Mouse (Mus musculus) lung, postnatal 0 days (tissue): ENCODE results near the gene Mcl1. TPM values are rescaled to one million over a fixed set of nuclear protein-coding genes. Genes with fewer than 3 reads are reported as not detected.

ENCODE experiments used
- ATAC-seq: fragments of 200-750 bp; cut with Nextera tagmentation; 2 replicates; pipeline ENCODE4 v1.8.0; 2017; ENCODE audit warnings: moderate library complexity
- DNase-seq: peaks from one replicate; pipeline ENCODE4 v3.0.0-alpha.2; 2016; ENCODE audit warnings: low spot score
- H3K27ac ChIP-seq: fragments of 300-500 bp; sonication (generic); 2 replicates; pipeline ENCODE4 v1.5.1; 2014; ENCODE audit warnings: antibody characterized with exemption, mild to moderate bottlenecking, low read length, mixed read lengths
- H3K27me3 ChIP-seq: fragments of 300-500 bp; sonication (generic); replicated peaks from 2 replicates; pipeline ENCODE4 v1.6.1; 2014; ENCODE audit warnings: low read length, mixed read lengths; ENCODE audit not compliant: insufficient read depth
- H3K36me3 ChIP-seq: fragments of 300-500 bp; sonication (generic); 2 replicates; pipeline ENCODE4 v1.6.1; 2014; ENCODE audit warnings: low read length, mixed read lengths; ENCODE audit not compliant: insufficient read depth
- H3K4me1 ChIP-seq: fragments of 300-500 bp; sonication (generic); 2 replicates; pipeline ENCODE4 v1.6.1; 2014; ENCODE audit warnings: antibody characterized with exemption, low read depth, low read length, mixed read lengths; ENCODE audit not compliant: insufficient read depth
- H3K4me2 ChIP-seq: fragments of 300-500 bp; sonication (generic); replicated peaks from 2 replicates; pipeline ENCODE4 v1.6.1; 2014; ENCODE audit warnings: low read depth, mild to moderate bottlenecking, low read length, moderate library complexity, mixed read lengths
- H3K4me3 ChIP-seq: fragments of 300-500 bp; sonication (generic); 2 replicates; pipeline ENCODE4 v1.5.1; 2014; ENCODE audit warnings: low read depth, low read length
- H3K9ac ChIP-seq: fragments of 300-500 bp; sonication (generic); replicated peaks from 2 replicates; pipeline ENCODE4 v1.6.1; 2014; ENCODE audit warnings: low read depth, mild to moderate bottlenecking
- H3K9me3 ChIP-seq: fragments of 300-500 bp; sonication (generic); 2 replicates; pipeline ENCODE4 v1.6.1; 2016; ENCODE audit warnings: low read length, mixed read lengths
- CTCF ChIP-seq: IDR thresholded peaks from 2 replicates; pipeline ENCODE4 v1.5.1; 2016; ENCODE audit warnings: antibody characterized with exemption, mild to moderate bottlenecking
- EP300 ChIP-seq: IDR thresholded peaks from 2 replicates; pipeline ENCODE4 v1.6.1; 2016; ENCODE audit warnings: antibody characterized with exemption, mild to moderate bottlenecking, control low read depth
- WGBS: fragments of 180-500 bp; shearing (Covaris S2); extraction: QIAGEN DNeasy Blood & Tissue Kit; methylation state at CpG from one replicate; pipeline ENCODE4 v1.1.7; 2014; 5-methylcytosine and 5-hydroxymethylcytosine counted together
- polyA plus RNA-seq: library from polyadenylated mRNA; unstranded; fragments of >200 nt; fragmentation: Nextera tagmentation; extraction: Ambion mirVana; gene quantifications from 2 replicates; pipeline ENCODE4 v1.2.1, GENCODE M21; 2015

Mcl1 gene
- polyA plus RNA-seq, 1 experiment from 2014 or later, result 101 TPM

GRCm38 (mm10) chr3:95655437-95655836 is 3.2 kb upstream of the Mcl1 start:
- ATAC-seq (no peak), DNase-seq (no peak)
- peaks cover under 1% of the 10 kb centered on the region; the same call in 1 of the 2 replicates for H3K36me3 ChIP-seq
- H3K27me3 ChIP-seq, result no peaks in the 10 kb centered on the region
- TF ChIP-seq CTCF (no peak), EP300 (no peak)
- H3K4me3 ChIP-seq, result no peak overlapping the region
- WGBS, result 86% methylated on average over 5 of the region's 5 CpGs
- H3K4me1 ChIP-seq, result peaks cover 17% of the 10 kb centered on the region
- no peak overlapping the region for H3K9ac ChIP-seq
- no peak overlapping the region for H3K4me2 ChIP-seq
- H3K9me3 ChIP-seq, result no peaks in the 10 kb centered on the region
- no peak overlapping the region for H3K27ac ChIP-seq

GRCm38 (mm10) chr3:95657108-95657507 is 1.5 kb upstream of the Mcl1 start:
- no peak overlapping the region for H3K4me2 ChIP-seq
- WGBS, result 86% methylated on average over 3 of the region's 3 CpGs
- H3K9ac ChIP-seq, result no peak overlapping the region
- peaks cover 12% of the 10 kb centered on the region; the same call in 1 of the 2 replicates for H3K4me1 ChIP-seq
- TF ChIP-seq EP300, result no peak
- TF ChIP-seq CTCF, result no peak
- no peaks in the 10 kb centered on the region for H3K9me3 ChIP-seq
- DNase-seq (no peak), ATAC-seq (no peak)
- no peak overlapping the region for H3K4me3 ChIP-seq
- H3K27ac ChIP-seq, result no peak overlapping the region
- H3K36me3 ChIP-seq, result peaks cover 14% of the 10 kb centered on the region; the same call in 1 of the 2 replicates
- no peaks in the 10 kb centered on the region for H3K27me3 ChIP-seq

GRCm38 (mm10) chr3:95657711-95658110 is 877 bp upstream of the Mcl1 start:
- H3K4me3 ChIP-seq, result no peak overlapping the region
- TF ChIP-seq EP300 (no peak), CTCF (no peak)
- H3K27me3 ChIP-seq, result no peaks in the 10 kb centered on the region
- 92% methylated on average over 3 of the region's 3 CpGs for WGBS
- H3K4me1 ChIP-seq, result peaks cover 14% of the 10 kb centered on the region
- H3K27ac ChIP-seq, result peak overlapping the region; percentile 100
- H3K4me2 ChIP-seq, result peak overlapping the region; percentile 71
- no peak for DNase-seq
- H3K9ac ChIP-seq, result peak overlapping the region; percentile 100
- no peak for ATAC-seq
- no peaks in the 10 kb centered on the region for H3K9me3 ChIP-seq
- peaks cover 16% of the 10 kb centered on the region; the same call in 1 of the 2 replicates for H3K36me3 ChIP-seq

- H3K27ac ChIP-seq, result peak overlapping the region; percentile 100
- ATAC-seq (peak; percentile 59), DNase-seq (peak; percentile 95)
- whole genome bisulfite sequencing, result 0% methylated on average over 46 of the region's 113 CpGs
- peak; percentile 62 for TF ChIP-seq EP300
- TF ChIP-seq CTCF, result no peak
- peaks cover 24% of the 10 kb centered on the region for H3K4me1 ChIP-seq
- H3K9ac ChIP-seq, result peak overlapping the region; percentile 100
- H3K9me3 ChIP-seq, result no peaks in the 10 kb centered on the region
- H3K4me3 ChIP-seq, result peak overlapping the region; percentile 99
- H3K36me3 ChIP-seq, result peaks cover 26% of the 10 kb centered on the region; the same call in 1 of the 2 replicates
- no peaks in the 10 kb centered on the region for H3K27me3 ChIP-seq
- H3K4me2 ChIP-seq, result peak overlapping the region; percentile 71
These were observed 502 bp downstream of the Mcl1 start for GRCm38 (mm10) chr3:95658868-95659712.

GRCm38 (mm10) chr3:95659948-95660347 is 1.4 kb downstream of the Mcl1 start:
- Histone ChIP-seq H3K9me3 (no peaks in the 10 kb centered on the region), H3K36me3 (peaks cover 26% of the 10 kb centered on the region; the same call in 1 of the 2 replicates), H3K27ac (peak overlapping the region; percentile 100), H3K27me3 (no peaks in the 10 kb centered on the region), H3K9ac (peak overlapping the region; percentile 100), H3K4me3 (peak overlapping the region; percentile 99), H3K4me1 (peaks cover 30% of the 10 kb centered on the region), H3K4me2 (peak overlapping the region; percentile 71)
- DNase-seq (no peak), ATAC-seq (no peak)
- WGBS, result under 1% methylated on average over 8 of the region's 8 CpGs
- TF ChIP-seq EP300 (no peak), CTCF (no peak)

- DNase-seq, result peak; percentile 50
- H3K27ac ChIP-seq, result peak overlapping the region; percentile 100
These were observed 2.3 kb downstream of the Mcl1 start for GRCm38 (mm10) chr3:95660788-95661478.

More at GRCm38 (mm10) chr3:95660788-95661478, 2.3 kb downstream of the Mcl1 start:
- ATAC-seq, result no peak
- peak overlapping the region; percentile 99 for H3K4me3 ChIP-seq
- H3K9ac ChIP-seq, result peak overlapping the region; percentile 100
- H3K27me3 ChIP-seq, result no peaks in the 10 kb centered on the region
- H3K4me1 ChIP-seq, result peaks cover 35% of the 10 kb centered on the region
- peaks cover 26% of the 10 kb centered on the region; the same call in 1 of the 2 replicates for H3K36me3 ChIP-seq
- no peak for TF ChIP-seq EP300
- no peak for TF ChIP-seq CTCF
- no peaks in the 10 kb centered on the region for H3K9me3 ChIP-seq
- WGBS, result 8% methylated on average over 2 of the region's 2 CpGs
- H3K4me2 ChIP-seq, result peak overlapping the region; percentile 71
